8 mouse cellular contexts compared by ENCODE assay signal in the genomic region with DNA sequence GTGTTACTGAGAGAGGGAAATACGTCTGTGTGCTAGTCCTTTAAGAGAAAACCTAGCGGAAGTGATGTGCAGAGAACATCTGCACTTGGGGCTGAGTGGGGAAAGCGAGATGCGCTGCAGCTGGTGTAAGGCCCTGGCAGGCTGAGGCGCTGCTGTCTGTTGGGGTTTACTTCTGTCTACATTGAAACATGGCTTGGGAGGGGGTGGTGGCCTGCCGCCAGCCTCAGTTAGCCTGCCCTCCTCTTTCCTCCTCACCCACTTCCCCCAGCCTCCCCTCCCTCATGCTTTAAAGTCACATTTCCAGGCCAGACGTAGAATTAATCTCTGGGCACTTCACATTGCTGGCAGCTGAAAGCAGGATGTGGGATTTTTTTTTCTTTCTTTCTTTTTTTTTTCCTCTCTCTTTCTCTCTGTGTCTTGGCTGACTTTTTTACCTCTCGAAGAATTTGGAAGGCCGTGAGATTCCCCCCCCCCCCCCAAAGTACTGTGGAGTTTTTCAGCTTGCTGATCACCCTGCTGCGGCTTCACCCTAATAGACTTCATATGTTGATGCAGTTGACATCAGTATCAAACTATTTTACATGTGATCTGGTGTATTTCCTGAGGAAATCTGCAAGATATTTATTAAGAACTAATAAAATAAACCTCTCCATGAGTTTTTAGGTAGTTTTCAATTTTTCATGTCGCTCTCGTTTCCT.
DNase-seq lines count a peak whose midpoint lies in the region; ATAC-seq lines count a peak whose summit lies in the region.

No protein-coding gene starts in this region.

- no peak overlapping the region for H3K4me2 ChIP-seq in forebrain, embryonic 13.5 days
- H3K4me2 ChIP-seq in heart, embryonic 15.5 days = peak overlapping the region; percentile 54
- peak overlapping the region; percentile 8; the same call in 1 of the 2 replicates for H3K4me2 ChIP-seq in kidney, embryonic 16.5 days (replicated peaks; ENCODE audit: low read depth, low read length)

- no peaks in the 10 kb centered on the region for H3K9me3 ChIP-seq in forebrain, embryonic 13.5 days (replicated peaks)
- no peaks in the 10 kb centered on the region for H3K9me3 ChIP-seq in heart, embryonic 15.5 days (replicated peaks)
- H3K9me3 ChIP-seq in kidney, embryonic 16.5 days (ENCODE audit: low read length) = no peaks in the 10 kb centered on the region

- WGBS in forebrain, embryonic 13.5 days = 50% methylated on average over 12 of the region's 12 CpGs
- WGBS in heart, embryonic 15.5 days = 4% methylated on average over 11 of the region's 12 CpGs
- 26% methylated on average over 12 of the region's 12 CpGs for WGBS in kidney, embryonic 16.5 days

- no peaks in the 10 kb centered on the region for H3K27me3 ChIP-seq in forebrain, embryonic 13.5 days
- no peaks in the 10 kb centered on the region for H3K27me3 ChIP-seq in heart, embryonic 15.5 days
- no peaks in the 10 kb centered on the region for H3K27me3 ChIP-seq in kidney, embryonic 16.5 days (ENCODE audit: insufficient read depth, low read length)

- ATAC-seq in forebrain, embryonic 13.5 days = peak; percentile 59; the same call in 1 of the 2 replicates
- peak; percentile 82 for ATAC-seq in heart, embryonic 15.5 days (replicated peaks; ENCODE audit: insufficient number of reproducible peaks, insufficient read depth, low FRiP score, low read depth)
- peak; percentile 92 for ATAC-seq in kidney, embryonic 16.5 days (ENCODE audit: low FRiP score, low TSS enrichment)

- H3K27ac ChIP-seq in forebrain, embryonic 13.5 days = peak overlapping the region; percentile 40
- peak overlapping the region; percentile 94 for H3K27ac ChIP-seq in heart, embryonic 15.5 days
- H3K27ac ChIP-seq in kidney, embryonic 16.5 days (ENCODE audit: low read length) = peak overlapping the region; percentile 90

- H3K4me3 ChIP-seq in forebrain, embryonic 13.5 days = no peak overlapping the region
- H3K4me3 ChIP-seq in heart, embryonic 15.5 days = peak overlapping the region; percentile 19; the same call in 1 of the 2 replicates
- no peak overlapping the region for H3K4me3 ChIP-seq in kidney, embryonic 16.5 days (ENCODE audit: low read length)

- peaks cover 27% of the 10 kb centered on the region for H3K4me1 ChIP-seq in forebrain, embryonic 13.5 days
- peaks cover 59% of the 10 kb centered on the region for H3K4me1 ChIP-seq in heart, embryonic 15.5 days (replicated peaks)
- peaks cover 38% of the 10 kb centered on the region for H3K4me1 ChIP-seq in kidney, embryonic 16.5 days (ENCODE audit: insufficient read depth, low read length)

- DNase-seq in A20 (ENCODE audit: low read depth, low spot score) = peak; percentile 93
- peak; percentile 6 for DNase-seq in ZHBTc4 (ENCODE audit: low read depth, low spot score)
- peak; percentile 56 to 66 for DNase-seq in lung, adult 18-20 months
- peak; percentile 66 for DNase-seq in ovary, postnatal 36 days (ENCODE audit: low spot score)
- DNase-seq in thymus, postnatal 25 days = peak; percentile 85

- H3K9ac ChIP-seq in forebrain, embryonic 13.5 days = no peak overlapping the region
- H3K9ac ChIP-seq in heart, embryonic 15.5 days = peak overlapping the region; percentile 5; the same call in 1 of the 2 replicates
- peak overlapping the region; percentile 12; the same call in 1 of the 2 replicates for H3K9ac ChIP-seq in kidney, embryonic 16.5 days (replicated peaks; ENCODE audit: low read length)

- H3K36me3 ChIP-seq in forebrain, embryonic 13.5 days (ENCODE audit: poor library complexity, severe bottlenecking) = no peaks in the 10 kb centered on the region
- H3K36me3 ChIP-seq in heart, embryonic 15.5 days = no peaks in the 10 kb centered on the region
- H3K36me3 ChIP-seq in kidney, embryonic 16.5 days (ENCODE audit: insufficient read depth, low read length) = 0 out of 2 replicates have a peak, but pooled peaks cover 2% of the 10 kb centered on the region

Comparison
In these comparisons a context has a peak if more than half of its experiments do, and no peak if none do; other contexts are left out.
1. DNase-seq: peak in every context shown above with its lines; median percentile 93 in A20; 85 in thymus, postnatal 25 days; 66 in ovary, postnatal 36 days; 61 in lung, adult 18-20 months; 6 in ZHBTc4.
2. H3K27ac ChIP-seq: peak in every context shown above with its lines; median percentile 94 in heart, embryonic 15.5 days; 90 in kidney, embryonic 16.5 days; 40 in forebrain, embryonic 13.5 days.